Mouse (Mus musculus) cerebral cortex, adult 2 months (tissue): ENCODE measurements around the gene Fam71d.

Source experiments
- WGBS: fragments of 180-500 bp; shearing (Covaris S2); methylation state at CpG from one replicate; pipeline ENCODE4 v1.1.7; 2018; 5-methylcytosine and 5-hydroxymethylcytosine counted together

Gene Fam71d

DNA sequence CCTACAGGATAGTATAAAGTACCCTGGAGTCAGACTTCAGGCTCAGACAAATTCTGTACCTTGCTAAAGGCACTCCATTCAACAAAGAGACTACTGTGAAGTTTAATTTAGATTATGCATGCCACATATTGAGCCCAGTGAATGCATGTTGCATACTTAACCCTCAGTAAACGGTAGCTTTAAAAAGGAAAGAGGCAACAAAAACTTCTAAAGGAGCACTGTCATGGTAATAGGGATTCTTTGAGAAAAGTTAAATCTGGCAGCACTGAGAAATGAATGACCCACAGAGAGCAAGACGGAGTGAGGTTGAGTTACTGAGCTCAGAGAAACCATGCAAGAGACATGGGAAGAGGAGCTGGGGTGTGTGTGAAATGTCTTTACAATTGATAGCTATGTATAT lies 86.6 kb downstream of the Fam71d start:
- 46% methylated on average over 2 of the region's 2 CpGs for WGBS

DNA sequence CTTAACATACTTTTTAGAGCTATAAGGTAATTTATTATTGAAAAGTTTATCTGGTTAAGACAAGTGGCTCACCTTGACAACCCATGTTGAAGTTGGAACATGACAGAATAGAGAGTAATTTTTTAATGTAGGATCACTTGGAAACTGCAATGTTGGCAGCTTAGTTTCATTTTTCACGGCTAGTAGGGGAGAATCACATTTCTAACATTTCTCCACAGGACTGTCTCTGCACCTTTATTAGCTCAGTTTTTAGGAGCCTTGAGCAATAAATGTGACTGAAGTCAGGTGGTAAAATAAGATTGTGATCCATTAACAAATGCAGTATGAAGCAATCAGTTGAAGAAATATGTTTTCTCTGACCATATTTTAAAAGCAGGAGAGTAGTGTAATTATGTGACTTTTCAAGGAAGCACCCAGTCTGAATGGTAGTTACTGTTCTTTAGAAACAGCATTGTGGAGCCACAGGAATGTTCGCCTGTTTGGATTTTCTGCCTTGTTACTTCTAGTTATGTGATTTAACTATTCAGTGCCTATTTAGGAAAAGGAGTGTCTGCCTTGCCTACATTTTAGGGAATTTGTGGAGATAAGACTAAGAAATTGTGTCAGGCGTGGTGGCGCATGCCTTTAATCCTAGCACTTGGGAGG lies 87.2 kb downstream of the Fam71d start:
- 74% methylated on average over 4 of the region's 4 CpGs for WGBS
